Mouse (Mus musculus): Measurements from ENCODE around the gene Xylt1.

The Xylt1 gene

GRCm38 (mm10) chr7:117491495-117491894 is 110.7 kb downstream of the Xylt1 start:
- no peak for DNase-seq (ENCODE audit: low read depth, low spot score)
- no peaks in the 10 kb centered on the region; the same call in 1 of the 2 replicates for H3K36me3 ChIP-seq (ENCODE audit: control insufficient read depth, insufficient read depth, low read length, poor library complexity, severe bottlenecking)
- no peaks in the 10 kb centered on the region for H3K27me3 ChIP-seq (ENCODE audit: control insufficient read depth, insufficient read depth, low read length, poor library complexity, severe bottlenecking)

GRCm38 (mm10) chr7:117494210-117494609 is 113.4 kb downstream of the Xylt1 start:
- no peak for DNase-seq (ENCODE audit: low read depth, low spot score)
- Histone ChIP-seq H3K27me3 (ENCODE audit: control insufficient read depth, insufficient read depth, low read length, poor library complexity, severe bottlenecking) (no peaks in the 10 kb centered on the region), H3K36me3 (ENCODE audit: control insufficient read depth, insufficient read depth, low read length, poor library complexity, severe bottlenecking) (no peaks in the 10 kb centered on the region; the same call in 1 of the 2 replicates)

GRCm38 (mm10) chr7:117494618-117495310 is 114.0 kb downstream of the Xylt1 start:
- no peaks in the 10 kb centered on the region; the same call in 1 of the 2 replicates for H3K36me3 ChIP-seq (ENCODE audit: control insufficient read depth, insufficient read depth, low read length, poor library complexity, severe bottlenecking)
- no peaks in the 10 kb centered on the region for H3K27me3 ChIP-seq (ENCODE audit: control insufficient read depth, insufficient read depth, low read length, poor library complexity, severe bottlenecking)
- DNase-seq (ENCODE audit: low read depth, low spot score): no peak

- Histone ChIP-seq H3K27me3 (ENCODE audit: control insufficient read depth, insufficient read depth, low read length, poor library complexity, severe bottlenecking) (no peaks in the 10 kb centered on the region), H3K36me3 (ENCODE audit: control insufficient read depth, insufficient read depth, low read length, poor library complexity, severe bottlenecking) (no peaks in the 10 kb centered on the region; the same call in 1 of the 2 replicates)
- no peak for DNase-seq (ENCODE audit: low read depth, low spot score)
Observed at GRCm38 (mm10) chr7:117495751-117496150, 115.0 kb downstream of the Xylt1 start.

GRCm38 (mm10) chr7:117498173-117498572 is 117.4 kb downstream of the Xylt1 start:
- Histone ChIP-seq H3K36me3 (ENCODE audit: control insufficient read depth, insufficient read depth, low read length, poor library complexity, severe bottlenecking) (no peaks in the 10 kb centered on the region), H3K27me3 (ENCODE audit: control insufficient read depth, insufficient read depth, low read length, poor library complexity, severe bottlenecking) (no peaks in the 10 kb centered on the region)
- no peak for DNase-seq (ENCODE audit: low read depth, low spot score)

- Histone ChIP-seq H3K36me3 (ENCODE audit: control insufficient read depth, insufficient read depth, low read length, poor library complexity, severe bottlenecking) (no peaks in the 10 kb centered on the region; the same call in 1 of the 2 replicates), H3K27me3 (ENCODE audit: control insufficient read depth, insufficient read depth, low read length, poor library complexity, severe bottlenecking) (no peaks in the 10 kb centered on the region)
- DNase-seq (ENCODE audit: low read depth, low spot score): no peak
Observed at GRCm38 (mm10) chr7:117501355-117502181, 120.8 kb downstream of the Xylt1 start.

GRCm38 (mm10) chr7:117502415-117502814 is 121.6 kb downstream of the Xylt1 start:
- no peaks in the 10 kb centered on the region for H3K27me3 ChIP-seq (ENCODE audit: control insufficient read depth, insufficient read depth, low read length, poor library complexity, severe bottlenecking)
- no peaks in the 10 kb centered on the region; the same call in 1 of the 2 replicates for H3K36me3 ChIP-seq (ENCODE audit: control insufficient read depth, insufficient read depth, low read length, poor library complexity, severe bottlenecking)
- no peak for DNase-seq (ENCODE audit: low read depth, low spot score)

GRCm38 (mm10) chr7:117503714-117504113 is 122.9 kb downstream of the Xylt1 start:
- H3K36me3 ChIP-seq (ENCODE audit: control insufficient read depth, insufficient read depth, low read length, poor library complexity, severe bottlenecking): no peaks in the 10 kb centered on the region; the same call in 1 of the 2 replicates
- H3K27me3 ChIP-seq (ENCODE audit: control insufficient read depth, insufficient read depth, low read length, poor library complexity, severe bottlenecking): no peaks in the 10 kb centered on the region
- DNase-seq (ENCODE audit: low read depth, low spot score): no peak

GRCm38 (mm10) chr7:117505791-117506190 is 125.0 kb downstream of the Xylt1 start:
- Histone ChIP-seq H3K27me3 (ENCODE audit: control insufficient read depth, insufficient read depth, low read length, poor library complexity, severe bottlenecking) (no peaks in the 10 kb centered on the region), H3K36me3 (ENCODE audit: control insufficient read depth, insufficient read depth, low read length, poor library complexity, severe bottlenecking) (no peaks in the 10 kb centered on the region; the same call in 1 of the 2 replicates)
- no peak for DNase-seq (ENCODE audit: low read depth, low spot score)

- no peaks in the 10 kb centered on the region for H3K27me3 ChIP-seq (ENCODE audit: control insufficient read depth, insufficient read depth, low read length, poor library complexity, severe bottlenecking)
- DNase-seq (ENCODE audit: low read depth, low spot score): no peak
- no peaks in the 10 kb centered on the region; the same call in 1 of the 2 replicates for H3K36me3 ChIP-seq (ENCODE audit: control insufficient read depth, insufficient read depth, low read length, poor library complexity, severe bottlenecking)
Observed at GRCm38 (mm10) chr7:117507351-117507750, 126.6 kb downstream of the Xylt1 start.

- DNase-seq (ENCODE audit: low read depth, low spot score): no peak
- H3K27me3 ChIP-seq (ENCODE audit: control insufficient read depth, insufficient read depth, low read length, poor library complexity, severe bottlenecking): no peaks in the 10 kb centered on the region
- no peaks in the 10 kb centered on the region; the same call in 1 of the 2 replicates for H3K36me3 ChIP-seq (ENCODE audit: control insufficient read depth, insufficient read depth, low read length, poor library complexity, severe bottlenecking)
Observed at GRCm38 (mm10) chr7:117508090-117508489, 127.3 kb downstream of the Xylt1 start.

- no peak for DNase-seq (ENCODE audit: low read depth, low spot score)
- Histone ChIP-seq H3K36me3 (ENCODE audit: control insufficient read depth, insufficient read depth, low read length, poor library complexity, severe bottlenecking) (no peaks in the 10 kb centered on the region; the same call in 1 of the 2 replicates), H3K27me3 (ENCODE audit: control insufficient read depth, insufficient read depth, low read length, poor library complexity, severe bottlenecking) (no peaks in the 10 kb centered on the region)
Observed at GRCm38 (mm10) chr7:117510113-117510512, 129.3 kb downstream of the Xylt1 start.

GRCm38 (mm10) chr7:117512301-117512700 is 131.5 kb downstream of the Xylt1 start:
- H3K36me3 ChIP-seq (ENCODE audit: control insufficient read depth, insufficient read depth, low read length, poor library complexity, severe bottlenecking): no peaks in the 10 kb centered on the region; the same call in 1 of the 2 replicates
- H3K27me3 ChIP-seq (ENCODE audit: control insufficient read depth, insufficient read depth, low read length, poor library complexity, severe bottlenecking): no peaks in the 10 kb centered on the region
- no peak for DNase-seq (ENCODE audit: low read depth, low spot score)

GRCm38 (mm10) chr7:117515794-117516193 is 135.0 kb downstream of the Xylt1 start:
- peak; percentile 68 for DNase-seq (ENCODE audit: low read depth, low spot score)
- no peaks in the 10 kb centered on the region for H3K36me3 ChIP-seq (ENCODE audit: control insufficient read depth, insufficient read depth, low read length, poor library complexity, severe bottlenecking)
- no peaks in the 10 kb centered on the region for H3K27me3 ChIP-seq (ENCODE audit: control insufficient read depth, insufficient read depth, low read length, poor library complexity, severe bottlenecking)

- DNase-seq (ENCODE audit: low read depth, low spot score): no peak
- Histone ChIP-seq H3K27me3 (ENCODE audit: control insufficient read depth, insufficient read depth, low read length, poor library complexity, severe bottlenecking) (no peaks in the 10 kb centered on the region), H3K36me3 (ENCODE audit: control insufficient read depth, insufficient read depth, low read length, poor library complexity, severe bottlenecking) (no peaks in the 10 kb centered on the region)
Observed at GRCm38 (mm10) chr7:117516896-117517295, 136.1 kb downstream of the Xylt1 start.

All from splenic B cell, adult 2 months (primary cell).